Mouse (Mus musculus) C2C12 (cell line): ENCODE data around the gene C8g.

Experiments used
- CTCF ChIP-seq: IDR thresholded peaks from one replicate; pipeline ENCODE4 v1.5.1; 2011; ENCODE audit not compliant: control insufficient read depth, insufficient read depth, insufficient read length
- FOSL1 ChIP-seq: IDR thresholded peaks from one replicate; pipeline ENCODE4 v1.8.0; 2011; ENCODE audit warnings: mild to moderate bottlenecking, low read length; ENCODE audit not compliant: poor library complexity, insufficient read depth, severe bottlenecking
- MAX ChIP-seq: IDR thresholded peaks from one replicate; pipeline ENCODE4 v1.6.1; 2011; ENCODE audit warnings: mild to moderate bottlenecking, control low read depth
- MYOD1 ChIP-seq: IDR thresholded peaks from one replicate; pipeline ENCODE4 v1.6.1; 2011; ENCODE audit warnings: low read depth; ENCODE audit not compliant: control insufficient read depth, insufficient read length
- MYOG ChIP-seq: IDR thresholded peaks from one replicate; pipeline ENCODE4 v1.6.1; 2011; ENCODE audit not compliant: control insufficient read depth, insufficient read length; ENCODE audit errors: extremely low read depth
- USF1 ChIP-seq: IDR thresholded peaks from one replicate; pipeline ENCODE4 v1.6.1; 2011; ENCODE audit warnings: low read depth, mild to moderate bottlenecking, control low read depth, moderate library complexity

DNA sequence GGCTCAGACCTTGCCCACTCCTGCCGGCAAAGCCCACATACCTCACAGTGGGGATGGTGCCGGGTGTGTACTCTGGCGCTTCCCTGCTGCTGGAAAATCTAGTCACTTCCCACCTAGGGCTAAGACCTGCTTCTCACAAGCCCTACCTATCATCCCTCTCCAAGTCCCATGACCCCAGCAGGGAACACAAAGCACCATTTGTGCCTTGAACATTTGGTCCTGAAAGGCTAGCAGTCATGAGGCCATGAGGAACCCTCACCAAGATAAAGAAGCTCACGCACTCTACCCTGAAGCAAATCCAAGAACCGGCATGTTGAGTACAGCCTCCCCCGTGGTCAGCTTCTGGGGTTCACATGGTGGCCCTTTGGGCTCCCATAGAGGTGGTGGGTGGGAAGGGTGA lies 31.6 kb downstream of the C8g start, which contains the start of gene Ptgds:
- TF ChIP-seq CTCF: no peak
- TF ChIP-seq MYOD1: no peak
- TF ChIP-seq MYOG: no peak
- no peak for TF ChIP-seq USF1
- no peak for TF ChIP-seq MAX
- no peak for TF ChIP-seq FOSL1
